Mouse (Mus musculus) cortical plate, adult 2 months (tissue): ENCODE data around the gene Tldc2. TPM values are rescaled to one million over a fixed set of nuclear protein-coding genes. Genes with fewer than 3 reads are reported as not detected.

Experiments used
- H3K27ac ChIP-seq: fragments of 200-500 bp; 2 replicates; pipeline ENCODE4 v1.5.1; 2012; ENCODE audit warnings: low read length, control low read depth, inconsistent platforms; ENCODE audit not compliant: insufficient read depth
- H3K4me1 ChIP-seq: fragments of 200-500 bp; 2 replicates; pipeline ENCODE4 v1.6.1; 2011; ENCODE audit warnings: low read length; ENCODE audit not compliant: control insufficient read depth, insufficient read depth
- H3K4me3 ChIP-seq: fragments of 200-500 bp; 2 replicates; pipeline ENCODE4 v1.5.1; 2011; ENCODE audit warnings: mild to moderate bottlenecking, low read length, control low read depth; ENCODE audit not compliant: insufficient read depth
- CTCF ChIP-seq: fragments of 200-500 bp; IDR thresholded peaks from 2 replicates; pipeline ENCODE4 v1.5.1; 2011; ENCODE audit warnings: mild to moderate bottlenecking, control low read depth, low read length; ENCODE audit not compliant: insufficient read depth; ENCODE audit errors: extremely low read depth
- POLR2A ChIP-seq: fragments of 200-500 bp; IDR thresholded peaks from 2 replicates; pipeline ENCODE4 v1.6.1; 2011; ENCODE audit warnings: mild to moderate bottlenecking, low read length, control low read depth; ENCODE audit not compliant: insufficient read depth; ENCODE audit errors: extremely low read depth
- polyA plus RNA-seq: library from polyadenylated mRNA; depleted of rRNA; stranded (reverse); fragments of >200 nt; gene quantifications from 2 replicates; pipeline ENCODE4 v1.2.3, GENCODE M21; 2012

Gene Tldc2
- polyA plus RNA-seq, 1 experiment = not detected

DNA sequence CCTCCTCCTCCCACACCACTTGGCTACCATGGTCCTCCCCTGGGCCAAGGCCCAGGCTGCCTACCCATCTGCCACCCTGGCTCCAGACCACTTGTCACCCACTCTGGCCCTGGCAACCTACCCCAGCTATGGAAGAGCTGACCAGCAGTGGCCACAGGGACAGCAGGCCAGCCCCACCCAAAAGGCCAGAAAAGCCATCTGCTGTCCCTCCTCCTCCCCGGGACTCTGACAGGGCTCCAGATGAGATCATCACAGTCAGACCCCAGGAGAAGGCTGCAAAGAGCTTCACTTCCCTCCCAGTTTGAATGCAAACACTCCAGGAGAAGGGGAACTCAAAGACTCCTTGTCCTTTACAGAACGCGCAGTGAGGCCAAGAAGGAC lies 17.5 kb upstream of the Tldc2 start:
- H3K27ac ChIP-seq = peak overlapping the region; percentile 88

DNA sequence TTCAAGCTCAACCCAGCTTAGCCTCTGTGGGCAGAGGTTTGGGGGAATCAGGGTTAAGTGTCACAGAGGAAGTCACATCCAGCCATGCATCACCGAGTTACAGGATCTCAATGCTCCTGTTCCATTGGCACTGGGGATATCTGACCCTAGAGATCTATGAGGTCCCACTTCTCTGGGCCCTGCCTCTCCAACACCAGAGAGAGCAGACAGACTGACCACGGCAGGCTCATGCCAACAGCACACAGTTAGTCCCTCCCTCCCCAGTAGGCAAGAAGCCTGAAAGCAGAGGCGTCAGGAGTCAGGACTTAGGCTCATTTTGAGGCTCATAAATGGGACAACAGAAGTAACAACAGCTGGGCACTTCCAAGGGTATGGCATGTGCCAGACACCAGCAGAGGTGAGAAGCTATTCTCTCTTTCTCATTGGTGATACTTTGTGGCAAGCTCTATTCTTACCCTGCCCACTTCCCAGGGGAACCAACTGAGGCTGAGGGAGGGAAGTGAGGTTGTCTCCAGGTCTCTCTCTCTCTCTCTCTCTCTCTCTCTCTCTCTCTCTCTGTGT lies 17.0 kb upstream of the Tldc2 start:
- TF ChIP-seq CTCF (no peak), POLR2A (no peak)
- peak overlapping the region; percentile 88 for H3K27ac ChIP-seq
- H3K4me1 ChIP-seq = peaks cover 20% of the 10 kb centered on the region
- no peak overlapping the region for H3K4me3 ChIP-seq

More for the DNA sequence above, 17.5 kb upstream of the Tldc2 start:
- H3K4me3 ChIP-seq = no peak overlapping the region
- peaks cover 20% of the 10 kb centered on the region for H3K4me1 ChIP-seq
- no peak for TF ChIP-seq CTCF
- TF ChIP-seq POLR2A = no peak

DNA sequence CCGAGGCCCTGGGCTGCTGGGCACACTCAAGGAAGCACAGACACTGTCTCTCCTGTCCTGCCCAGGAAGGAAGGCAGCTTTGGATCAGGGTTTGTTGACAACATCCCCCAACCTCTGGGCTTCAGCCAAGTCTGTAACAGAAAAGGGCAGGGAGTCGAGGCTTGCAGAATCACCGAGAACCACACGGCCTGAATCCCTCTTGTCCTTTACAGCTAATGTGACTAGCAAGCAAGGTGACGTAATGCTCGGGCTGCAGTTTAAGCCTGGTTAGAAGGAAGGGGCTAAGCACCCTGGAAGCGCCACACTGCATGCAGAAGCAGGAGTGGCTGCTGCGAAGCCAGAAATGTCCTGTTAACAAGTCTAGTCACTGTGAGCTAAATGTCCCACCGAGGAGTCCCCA lies 16.5 kb upstream of the Tldc2 start:
- peak overlapping the region; percentile 88 for H3K27ac ChIP-seq
- peaks cover 22% of the 10 kb centered on the region for H3K4me1 ChIP-seq
- H3K4me3 ChIP-seq = no peak overlapping the region
- TF ChIP-seq POLR2A (no peak), CTCF (no peak)

DNA sequence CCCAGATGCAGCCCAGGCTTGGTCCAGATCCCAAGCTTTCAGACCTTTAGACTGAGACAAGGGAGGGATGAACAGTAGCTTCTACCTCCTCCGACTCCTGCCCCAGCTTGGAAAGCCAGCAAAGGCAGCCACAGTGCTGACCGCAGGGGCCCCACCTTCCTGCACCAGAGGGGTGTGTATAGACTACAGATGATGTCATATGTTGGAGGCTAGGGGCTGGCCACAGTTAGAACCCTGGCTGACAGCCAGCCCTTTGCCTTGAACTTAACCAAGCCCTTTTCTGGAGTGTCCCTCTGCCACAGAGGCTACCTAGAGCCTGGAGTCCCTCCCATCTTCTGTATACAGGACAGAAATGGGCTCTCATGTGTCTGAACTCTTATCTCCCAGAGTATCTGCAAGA lies 15.3 kb upstream of the Tldc2 start:
- peaks cover 22% of the 10 kb centered on the region for H3K4me1 ChIP-seq
- H3K27ac ChIP-seq = no peak overlapping the region
- H3K4me3 ChIP-seq = no peak overlapping the region
- no peak for TF ChIP-seq CTCF
- no peak for TF ChIP-seq POLR2A

DNA sequence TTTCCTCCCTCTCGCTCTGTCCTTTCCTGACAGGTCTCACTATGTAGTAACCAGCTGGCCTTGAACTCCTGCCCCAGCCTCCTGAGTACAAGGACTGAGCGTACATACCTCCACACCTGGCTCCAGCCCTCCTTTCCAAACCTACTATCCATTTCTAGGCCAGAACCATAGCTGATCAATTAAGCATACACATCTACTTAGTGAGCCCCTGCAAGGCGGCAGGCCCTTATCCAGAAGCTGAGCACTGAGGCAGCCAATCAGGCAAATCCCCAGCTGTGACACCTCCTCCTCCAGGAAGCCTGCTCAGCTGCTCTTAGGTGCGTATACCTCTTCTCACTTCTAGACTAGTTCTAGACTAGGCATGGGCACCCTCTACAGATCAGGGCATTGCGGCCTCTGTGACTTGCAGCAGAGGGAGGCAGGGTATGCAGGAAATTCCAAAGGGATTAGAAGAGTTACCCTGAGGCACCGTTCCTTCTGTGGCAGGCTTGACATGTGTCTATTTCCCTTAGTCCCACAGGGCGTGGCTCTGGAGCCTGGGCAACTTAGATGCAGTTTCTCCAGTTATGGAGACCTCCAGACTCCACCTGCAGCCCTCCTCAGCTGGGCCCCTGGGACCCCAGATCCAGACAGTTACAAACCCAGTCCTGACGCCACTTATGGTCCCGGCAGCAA lies 14.4 kb upstream of the Tldc2 start:
- Histone ChIP-seq H3K4me1 (peaks cover 22% of the 10 kb centered on the region), H3K4me3 (no peak overlapping the region), H3K27ac (no peak overlapping the region)
- no peak for TF ChIP-seq CTCF
- no peak for TF ChIP-seq POLR2A

DNA sequence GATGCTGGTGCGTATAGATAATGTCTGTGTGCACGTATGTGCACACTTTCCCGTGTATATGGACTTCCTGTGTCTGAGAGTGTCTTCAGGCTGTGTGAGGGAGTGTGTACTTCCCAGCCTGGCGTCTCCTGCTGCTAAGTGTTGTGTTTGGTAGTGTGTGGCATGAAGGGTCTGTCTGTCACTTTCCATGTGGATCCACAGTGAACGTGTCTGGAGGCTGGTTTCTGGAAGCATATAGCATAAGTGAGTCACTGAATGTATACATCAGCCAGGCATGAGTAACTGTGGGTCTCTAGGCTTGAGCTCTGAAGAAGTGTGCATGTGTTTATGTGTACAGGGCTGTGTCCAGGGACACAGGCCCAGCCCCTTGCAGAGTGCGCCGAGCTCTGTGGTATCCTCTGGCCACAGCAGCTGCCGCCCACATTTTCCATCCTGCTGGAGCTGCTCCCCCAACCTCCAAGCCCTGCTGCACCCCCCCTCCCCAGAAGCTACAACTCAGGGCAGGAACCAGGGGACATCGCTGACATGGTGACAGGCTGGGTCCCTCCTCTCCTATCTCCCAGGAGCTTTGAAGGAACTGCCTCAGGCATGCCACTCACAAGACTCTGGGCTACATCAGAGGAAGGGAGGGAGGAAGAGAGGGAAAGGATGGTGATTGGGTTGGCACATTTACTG lies 13.3 kb upstream of the Tldc2 start:
- TF ChIP-seq POLR2A = no peak
- no peak for TF ChIP-seq CTCF
- H3K4me1 ChIP-seq = peaks cover 22% of the 10 kb centered on the region
- no peak overlapping the region for H3K4me3 ChIP-seq
- H3K27ac ChIP-seq = no peak overlapping the region

DNA sequence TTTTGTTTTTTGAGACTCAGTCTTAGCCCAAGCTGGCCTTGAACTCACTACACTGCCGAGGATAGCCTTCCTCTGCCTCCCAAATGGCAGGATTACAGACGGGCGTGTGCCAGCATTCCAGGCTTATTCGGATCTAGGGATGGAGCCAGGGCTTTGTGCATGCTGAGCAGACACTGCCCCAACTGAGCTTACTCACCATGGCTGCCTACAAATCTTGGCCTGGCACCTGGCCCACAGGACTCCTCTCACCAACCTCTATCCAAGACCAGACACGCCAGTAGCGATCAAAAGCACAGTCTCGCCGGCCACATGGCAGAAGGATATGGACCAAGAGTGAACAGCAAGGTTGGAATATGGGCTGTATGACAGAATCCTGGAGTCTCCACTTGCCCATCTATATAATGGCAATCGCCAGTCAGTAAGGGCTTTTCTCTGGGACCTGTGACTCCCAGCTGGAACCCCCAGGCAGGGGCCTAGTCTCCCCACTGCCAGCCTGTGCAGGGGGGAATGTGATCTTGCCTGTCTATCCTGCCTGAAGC lies 12.6 kb upstream of the Tldc2 start:
- TF ChIP-seq POLR2A = no peak
- no peak for TF ChIP-seq CTCF
- Histone ChIP-seq H3K27ac (no peak overlapping the region), H3K4me1 (peaks cover 18% of the 10 kb centered on the region), H3K4me3 (no peak overlapping the region)

DNA sequence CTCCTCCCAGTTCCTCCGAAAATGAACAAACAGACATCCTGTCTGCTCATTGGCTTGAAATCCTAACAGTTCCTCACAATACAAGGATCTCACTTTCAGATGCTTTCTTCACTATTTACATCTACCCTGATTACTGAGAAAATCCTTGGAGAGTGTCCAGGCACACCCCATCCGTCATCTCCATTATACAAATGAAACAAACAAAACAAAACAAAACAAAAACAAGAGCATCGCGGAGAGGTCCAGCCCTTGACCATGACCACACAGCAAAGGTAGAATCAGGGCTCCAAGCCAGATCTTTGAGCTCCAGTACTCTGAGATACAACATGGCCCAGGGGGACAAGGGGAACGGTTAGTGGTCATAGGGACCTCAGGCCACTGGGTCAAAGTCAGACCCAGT lies 12.1 kb upstream of the Tldc2 start:
- no peak for TF ChIP-seq POLR2A
- no peak for TF ChIP-seq CTCF
- Histone ChIP-seq H3K4me3 (no peak overlapping the region), H3K4me1 (peaks cover 15% of the 10 kb centered on the region), H3K27ac (no peak overlapping the region)

DNA sequence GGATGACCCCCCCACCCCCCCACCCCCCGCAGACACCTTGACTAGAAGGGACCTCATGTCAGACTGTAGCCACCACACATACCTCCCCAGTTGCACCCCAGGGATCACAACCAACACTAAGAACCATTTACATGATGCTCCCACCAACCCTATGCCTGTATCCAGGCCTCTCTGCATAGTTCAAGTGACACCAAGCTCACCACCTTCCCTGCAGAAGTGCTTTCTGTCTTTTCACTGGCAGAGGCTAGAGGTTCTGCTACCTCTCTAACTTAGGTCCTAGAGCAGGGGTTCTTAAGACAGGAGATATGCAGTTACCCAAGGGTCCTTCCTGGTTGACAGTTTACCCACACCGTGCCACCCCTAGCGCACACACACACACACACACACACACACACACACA lies 11.6 kb upstream of the Tldc2 start:
- no peak overlapping the region for H3K27ac ChIP-seq
- no peak for TF ChIP-seq POLR2A
- TF ChIP-seq CTCF = no peak
- peaks cover 12% of the 10 kb centered on the region for H3K4me1 ChIP-seq
- no peak overlapping the region for H3K4me3 ChIP-seq

DNA sequence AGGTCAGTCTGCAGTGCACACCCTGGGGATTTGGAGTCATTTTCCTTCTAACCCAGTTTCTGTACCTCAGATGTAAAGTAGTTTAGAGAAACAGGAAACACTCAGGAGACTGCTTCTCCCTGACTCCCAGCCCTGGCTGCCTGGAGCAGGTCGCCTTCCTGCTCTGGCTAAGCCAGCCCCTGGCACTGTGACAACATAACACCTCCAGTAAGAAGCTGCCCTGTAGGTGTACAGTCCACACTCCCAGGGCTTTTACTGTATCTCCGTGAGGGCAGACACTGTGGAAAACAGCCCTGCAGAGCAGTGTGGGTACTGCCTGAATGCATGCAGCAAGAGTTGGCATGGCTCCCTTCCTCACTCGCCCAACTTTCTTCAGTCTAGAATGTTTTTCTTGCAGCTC lies 11.2 kb upstream of the Tldc2 start:
- no peak for TF ChIP-seq CTCF
- no peak for TF ChIP-seq POLR2A
- no peak overlapping the region for H3K27ac ChIP-seq
- H3K4me3 ChIP-seq = no peak overlapping the region
- peaks cover 8% of the 10 kb centered on the region for H3K4me1 ChIP-seq
